Mouse (Mus musculus): ENCODE results near the gene Tysnd1.

DNA sequence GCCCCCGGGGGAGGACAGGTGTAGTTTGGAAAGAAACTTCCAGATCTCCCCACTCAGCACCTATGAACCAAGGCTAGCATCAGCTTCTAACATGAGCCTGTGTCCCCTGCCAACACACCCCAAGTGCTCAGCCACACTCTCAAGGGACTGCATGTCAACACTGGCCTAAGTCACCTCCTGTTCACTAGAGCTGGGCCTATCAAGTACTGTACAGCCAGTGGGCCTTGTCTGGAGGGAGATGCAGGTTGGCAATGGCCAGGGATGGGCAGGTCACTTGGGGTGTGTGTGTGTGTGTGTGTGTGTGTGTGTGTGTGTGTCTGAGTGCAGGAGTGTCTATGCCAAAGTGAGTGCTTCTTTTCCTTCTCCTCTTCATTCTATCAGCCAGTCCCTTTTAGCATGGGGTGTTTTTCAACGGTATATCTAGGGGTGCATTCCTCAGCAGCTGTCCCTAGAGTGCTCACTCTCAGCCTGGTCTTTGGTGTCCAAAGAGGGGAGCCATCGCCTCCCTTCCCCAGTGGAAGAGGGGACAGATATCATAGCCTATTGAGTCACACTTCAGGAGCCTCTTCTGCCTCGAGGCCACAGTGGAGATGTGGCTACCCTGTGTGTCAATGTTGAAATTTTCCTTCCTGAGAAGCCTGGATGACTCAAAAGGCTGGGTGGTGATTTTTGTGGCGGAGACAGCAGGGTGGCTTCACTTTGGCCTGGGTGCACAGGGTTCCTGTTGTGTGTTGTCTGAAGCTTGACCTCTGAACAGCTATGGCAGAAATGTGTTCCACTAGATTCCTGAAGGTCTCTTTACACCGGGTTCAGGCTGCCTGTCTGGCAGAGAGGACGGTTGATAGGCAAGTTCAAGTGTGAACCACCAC, 20.9 kb downstream of the Tysnd1 start:
- no peak for TF ChIP-seq POLR2AphosphoS5 (IDR thresholded peaks at IDR 0.05; ENCODE audit: borderline replicate concordance, low read depth, low read length)
- TF ChIP-seq CHD2 (IDR thresholded peaks at IDR 0.05; ENCODE audit: low read length): no peak
- TF ChIP-seq POLR2A (IDR thresholded peaks at IDR 0.05; ENCODE audit: control insufficient read depth in 1 of 2, insufficient read depth in 1 of 2, low read depth in 1 of 2, low read length in 2 of 2, poor library complexity in 1 of 2): no peak
